Mouse (Mus musculus) embryonic facial prominence, embryonic 12.5 days (tissue): ENCODE results near the gene Ntm. TPM values are rescaled to one million over a fixed set of nuclear protein-coding genes. Genes with fewer than 3 reads are reported as not detected.

Experiments
- ATAC-seq: fragments of 200-750 bp; cut with Nextera tagmentation; 2 replicates; pipeline ENCODE4 v1.8.0; 2017; ENCODE audit not compliant: insufficient number of reproducible peaks, insufficient read depth, low FRiP score, low TSS enrichment
- H3K27ac ChIP-seq: fragments of 300-500 bp; sonication (generic); 2 replicates; pipeline ENCODE4 v1.5.1; 2016; ENCODE audit warnings: mild to moderate bottlenecking
- H3K27me3 ChIP-seq: fragments of 300-500 bp; sonication (generic); 2 replicates; pipeline ENCODE4 v1.6.1; 2016; ENCODE audit warnings: mild to moderate bottlenecking, moderate library complexity
- H3K36me3 ChIP-seq: fragments of 300-500 bp; sonication (generic); 2 replicates; pipeline ENCODE4 v1.6.1; 2016; ENCODE audit warnings: mild to moderate bottlenecking
- H3K4me1 ChIP-seq: fragments of 300-500 bp; sonication (generic); 2 replicates; pipeline ENCODE4 v1.6.1; 2016
- H3K4me2 ChIP-seq: fragments of 300-500 bp; sonication (generic); replicated peaks from 2 replicates; pipeline ENCODE4 v1.6.1; 2016; ENCODE audit warnings: mild to moderate bottlenecking, moderate library complexity
- H3K4me3 ChIP-seq: fragments of 300-500 bp; sonication (generic); 2 replicates; pipeline ENCODE4 v1.5.1; 2016; ENCODE audit warnings: mild to moderate bottlenecking
- H3K9ac ChIP-seq: fragments of 300-500 bp; sonication (generic); 2 replicates; pipeline ENCODE4 v1.6.1; 2016; ENCODE audit warnings: mild to moderate bottlenecking, moderate library complexity
- H3K9me3 ChIP-seq: fragments of 300-500 bp; sonication (generic); 2 replicates; pipeline ENCODE4 v1.6.1; 2016; ENCODE audit warnings: mild to moderate bottlenecking, moderate library complexity
- WGBS: fragments of 180-500 bp; shearing (Covaris S2); methylation state at CpG from one replicate; pipeline ENCODE4 v1.1.7; 2016; 5-methylcytosine and 5-hydroxymethylcytosine counted together
- polyA plus RNA-seq: library from polyadenylated mRNA; unstranded; fragments of >200 nt; fragmentation: Nextera tagmentation; extraction: Ambion mirVana; gene quantifications from 2 replicates; pipeline ENCODE4 v1.2.1, GENCODE M21; 2016

The Ntm gene
- polyA plus RNA-seq, 1 experiment from 2014 or later, result 23.0 TPM

- no peak overlapping the region for H3K27ac ChIP-seq
- no peaks in the 10 kb centered on the region for H3K36me3 ChIP-seq
- no peak overlapping the region for H3K9ac ChIP-seq
- WGBS, result 16% methylated on average over 5 of the region's 5 CpGs
- H3K4me3 ChIP-seq, result no peak overlapping the region
- H3K4me2 ChIP-seq, result no peak overlapping the region
- no peaks in the 10 kb centered on the region for H3K9me3 ChIP-seq
- ATAC-seq, result no peak
- no peaks in the 10 kb centered on the region for H3K27me3 ChIP-seq
- H3K4me1 ChIP-seq, result no peaks in the 10 kb centered on the region
Measured at GRCm38 (mm10) chr9:29680677-29681076, 282.3 kb downstream of the Ntm start.

- Histone ChIP-seq H3K27ac (no peak overlapping the region), H3K36me3 (no peaks in the 10 kb centered on the region), H3K9ac (no peak overlapping the region), H3K4me3 (no peak overlapping the region), H3K9me3 (no peaks in the 10 kb centered on the region), H3K4me2 (no peak overlapping the region), H3K4me1 (no peaks in the 10 kb centered on the region), H3K27me3 (no peaks in the 10 kb centered on the region)
- 63% methylated on average over 8 of the region's 8 CpGs for WGBS
- no peak for ATAC-seq
Measured at GRCm38 (mm10) chr9:29673911-29674310, 289.0 kb downstream of the Ntm start.

GRCm38 (mm10) chr9:29671861-29672260 lies 291.1 kb downstream of the Ntm start:
- WGBS, result 88% methylated on average over 6 of the region's 6 CpGs
- Histone ChIP-seq H3K9me3 (no peaks in the 10 kb centered on the region), H3K4me2 (no peak overlapping the region), H3K9ac (no peak overlapping the region), H3K36me3 (no peaks in the 10 kb centered on the region), H3K4me1 (no peaks in the 10 kb centered on the region), H3K4me3 (no peak overlapping the region), H3K27ac (no peak overlapping the region), H3K27me3 (no peaks in the 10 kb centered on the region)
- ATAC-seq, result no peak

GRCm38 (mm10) chr9:29663286-29663685 lies 299.7 kb downstream of the Ntm start:
- 74% methylated on average over 7 of the region's 7 CpGs for WGBS

GRCm38 (mm10) chr9:29661468-29662145 lies 301.3 kb downstream of the Ntm start:
- 18% methylated on average over 3 of the region's 3 CpGs for WGBS
- Histone ChIP-seq H3K4me3 (no peak overlapping the region), H3K36me3 (no peaks in the 10 kb centered on the region), H3K27ac (no peak overlapping the region), H3K4me2 (no peak overlapping the region), H3K27me3 (0 out of 2 replicates have a peak, but pooled peaks cover 5% of the 10 kb centered on the region), H3K9ac (no peak overlapping the region), H3K9me3 (no peaks in the 10 kb centered on the region), H3K4me1 (no peaks in the 10 kb centered on the region)
- ATAC-seq, result no peak

More at GRCm38 (mm10) chr9:29663286-29663685, 299.7 kb downstream of the Ntm start:
- no peaks in the 10 kb centered on the region for H3K4me1 ChIP-seq
- no peak for ATAC-seq
- H3K27me3 ChIP-seq, result 0 out of 2 replicates have a peak, but pooled peaks cover 5% of the 10 kb centered on the region
- H3K9me3 ChIP-seq, result no peaks in the 10 kb centered on the region
- H3K9ac ChIP-seq, result no peak overlapping the region
- H3K27ac ChIP-seq, result no peak overlapping the region
- H3K4me3 ChIP-seq, result no peak overlapping the region
- no peaks in the 10 kb centered on the region for H3K36me3 ChIP-seq
- H3K4me2 ChIP-seq, result no peak overlapping the region

- Histone ChIP-seq H3K4me1 (no peaks in the 10 kb centered on the region), H3K36me3 (no peaks in the 10 kb centered on the region), H3K9me3 (no peaks in the 10 kb centered on the region), H3K27ac (no peak overlapping the region), H3K4me3 (no peak overlapping the region), H3K4me2 (no peak overlapping the region), H3K27me3 (0 out of 2 replicates have a peak, but pooled peaks cover 5% of the 10 kb centered on the region), H3K9ac (no peak overlapping the region)
- ATAC-seq, result no peak
- 69% methylated on average over 3 of the region's 3 CpGs for WGBS
Measured at GRCm38 (mm10) chr9:29660059-29660613, 302.8 kb downstream of the Ntm start.

GRCm38 (mm10) chr9:29657761-29658465 lies 305.0 kb downstream of the Ntm start:
- no peak for ATAC-seq
- no peaks in the 10 kb centered on the region for H3K36me3 ChIP-seq
- no peak overlapping the region for H3K9ac ChIP-seq
- no peak overlapping the region for H3K4me2 ChIP-seq
- H3K27me3 ChIP-seq, result 0 out of 2 replicates have a peak, but pooled peaks cover 5% of the 10 kb centered on the region
- no peak overlapping the region for H3K4me3 ChIP-seq
- no peak overlapping the region for H3K27ac ChIP-seq
- no peaks in the 10 kb centered on the region for H3K4me1 ChIP-seq
- no peaks in the 10 kb centered on the region for H3K9me3 ChIP-seq
- 76% methylated on average over 7 of the region's 7 CpGs for WGBS

- H3K9ac ChIP-seq, result no peak overlapping the region
- WGBS, result 15% methylated on average over 6 of the region's 6 CpGs
- H3K4me1 ChIP-seq, result no peaks in the 10 kb centered on the region
- H3K4me3 ChIP-seq, result no peak overlapping the region
- H3K36me3 ChIP-seq, result no peaks in the 10 kb centered on the region
- ATAC-seq, result no peak
- H3K27me3 ChIP-seq, result no peaks in the 10 kb centered on the region
- no peaks in the 10 kb centered on the region for H3K9me3 ChIP-seq
- H3K27ac ChIP-seq, result no peak overlapping the region
- no peak overlapping the region for H3K4me2 ChIP-seq
Measured at GRCm38 (mm10) chr9:29654885-29655284, 308.1 kb downstream of the Ntm start.

GRCm38 (mm10) chr9:29653678-29654235 lies 309.2 kb downstream of the Ntm start:
- ATAC-seq, result no peak
- 64% methylated on average over 14 of the region's 14 CpGs for WGBS

GRCm38 (mm10) chr9:29652854-29653253 lies 310.1 kb downstream of the Ntm start:
- Histone ChIP-seq H3K9ac (no peak overlapping the region), H3K9me3 (no peaks in the 10 kb centered on the region)
- WGBS, result 82% methylated on average over 7 of the region's 7 CpGs

More at GRCm38 (mm10) chr9:29653678-29654235, 309.2 kb downstream of the Ntm start:
- no peaks in the 10 kb centered on the region for H3K27me3 ChIP-seq
- no peaks in the 10 kb centered on the region for H3K4me1 ChIP-seq
- no peak overlapping the region for H3K27ac ChIP-seq
- no peaks in the 10 kb centered on the region for H3K9me3 ChIP-seq
- H3K4me3 ChIP-seq, result no peak overlapping the region
- no peak overlapping the region for H3K4me2 ChIP-seq
- no peak overlapping the region for H3K9ac ChIP-seq
- no peaks in the 10 kb centered on the region for H3K36me3 ChIP-seq

GRCm38 (mm10) chr9:29651856-29652255 lies 311.1 kb downstream of the Ntm start:
- 55% methylated on average over 5 of the region's 5 CpGs for WGBS
- ATAC-seq, result no peak

More at GRCm38 (mm10) chr9:29652854-29653253, 310.1 kb downstream of the Ntm start:
- H3K4me3 ChIP-seq, result no peak overlapping the region
- H3K4me1 ChIP-seq, result 0 out of 2 replicates have a peak, but pooled peaks cover under 1% of the 10 kb centered on the region
- H3K27ac ChIP-seq, result no peak overlapping the region
- no peak overlapping the region for H3K4me2 ChIP-seq
- ATAC-seq, result no peak
- H3K27me3 ChIP-seq, result no peaks in the 10 kb centered on the region
- H3K36me3 ChIP-seq, result no peaks in the 10 kb centered on the region

More at GRCm38 (mm10) chr9:29651856-29652255, 311.1 kb downstream of the Ntm start:
- Histone ChIP-seq H3K9me3 (no peaks in the 10 kb centered on the region), H3K9ac (no peak overlapping the region), H3K4me1 (peaks cover 5% of the 10 kb centered on the region; the same call in 1 of the 2 replicates), H3K4me3 (no peak overlapping the region), H3K27me3 (no peaks in the 10 kb centered on the region), H3K4me2 (no peak overlapping the region), H3K27ac (no peak overlapping the region), H3K36me3 (no peaks in the 10 kb centered on the region)
